Mouse (Mus musculus): ENCODE measurements at regions not wholly inside any gene's neighbourhood (a gene's known extent, or its start where the extent isn't known, plus 50 kb on each side); places are given as distances from the start of the nearest gene placed in this dataset.

GRCm38 (mm10) chr4:5098411-5098810 is 305.3 kb upstream of the Impad1 start:
- Histone ChIP-seq H3K27ac (ENCODE audit: low read depth, low read length) (no peak overlapping the region), H3K9ac (ENCODE audit: low read length) (no peak overlapping the region), H3K4me2 (no peak overlapping the region), H3K9me3 (ENCODE audit: control insufficient read depth, low read length) (no peaks in the 10 kb centered on the region), H3K4me3 (ENCODE audit: low read depth, low read length) (no peak overlapping the region), H3K4me1 (ENCODE audit: control insufficient read depth, insufficient read depth, low read length) (no peaks in the 10 kb centered on the region), H3K36me3 (ENCODE audit: control insufficient read depth, insufficient read depth, low read length) (no peaks in the 10 kb centered on the region), H3K27me3 (ENCODE audit: control insufficient read depth, insufficient read depth, low read length) (no peaks in the 10 kb centered on the region)
- ATAC-seq (ENCODE audit: low FRiP score), result no peak
- DNase-seq (ENCODE audit: low spot score, missing footprints), result no peak
- WGBS, result 85% methylated on average over 3 of the region's 3 CpGs

- Histone ChIP-seq H3K9me3 (ENCODE audit: control insufficient read depth, low read length) (no peaks in the 10 kb centered on the region), H3K27me3 (ENCODE audit: control insufficient read depth, insufficient read depth, low read length) (no peaks in the 10 kb centered on the region), H3K4me3 (ENCODE audit: low read depth, low read length) (no peak overlapping the region), H3K4me2 (no peak overlapping the region), H3K4me1 (ENCODE audit: control insufficient read depth, insufficient read depth, low read length) (no peaks in the 10 kb centered on the region), H3K36me3 (ENCODE audit: control insufficient read depth, insufficient read depth, low read length) (no peaks in the 10 kb centered on the region), H3K9ac (ENCODE audit: low read length) (no peak overlapping the region), H3K27ac (ENCODE audit: low read depth, low read length) (no peak overlapping the region)
- WGBS, result 59% methylated on average over 3 of the region's 3 CpGs
- DNase-seq (ENCODE audit: low spot score, missing footprints) (no peak), ATAC-seq (ENCODE audit: low FRiP score) (no peak)
Observed at GRCm38 (mm10) chr4:5078723-5079122, 285.6 kb upstream of the Impad1 start.

- no peaks in the 10 kb centered on the region for H3K27me3 ChIP-seq (ENCODE audit: control insufficient read depth, insufficient read depth, low read length)
- H3K9ac ChIP-seq (ENCODE audit: low read length), result no peak overlapping the region
- H3K9me3 ChIP-seq (ENCODE audit: control insufficient read depth, low read length), result no peaks in the 10 kb centered on the region
- no peak for ATAC-seq (ENCODE audit: low FRiP score)
- H3K36me3 ChIP-seq (ENCODE audit: control insufficient read depth, insufficient read depth, low read length), result no peaks in the 10 kb centered on the region
- H3K4me3 ChIP-seq (ENCODE audit: low read depth, low read length), result no peak overlapping the region
- 96% methylated on average over 1 of the region's 1 CpGs for WGBS
- DNase-seq (ENCODE audit: low spot score, missing footprints), result no peak
- no peak overlapping the region for H3K27ac ChIP-seq (ENCODE audit: low read depth, low read length)
- H3K4me2 ChIP-seq, result no peak overlapping the region
- no peaks in the 10 kb centered on the region for H3K4me1 ChIP-seq (ENCODE audit: control insufficient read depth, insufficient read depth, low read length)
Observed at GRCm38 (mm10) chr4:5074754-5075153, 281.6 kb upstream of the Impad1 start.

- Histone ChIP-seq H3K4me3 (ENCODE audit: low read depth, low read length) (no peak overlapping the region), H3K27me3 (ENCODE audit: control insufficient read depth, insufficient read depth, low read length) (no peaks in the 10 kb centered on the region), H3K4me1 (ENCODE audit: control insufficient read depth, insufficient read depth, low read length) (no peaks in the 10 kb centered on the region), H3K27ac (ENCODE audit: low read depth, low read length) (no peak overlapping the region), H3K9me3 (ENCODE audit: control insufficient read depth, low read length) (no peaks in the 10 kb centered on the region), H3K4me2 (no peak overlapping the region), H3K9ac (ENCODE audit: low read length) (no peak overlapping the region), H3K36me3 (ENCODE audit: control insufficient read depth, insufficient read depth, low read length) (no peaks in the 10 kb centered on the region)
- DNase-seq (ENCODE audit: low spot score, missing footprints), result no peak
- WGBS, result 92% methylated on average over 4 of the region's 4 CpGs
- no peak for ATAC-seq (ENCODE audit: low FRiP score)
Observed at GRCm38 (mm10) chr4:5071243-5071642, 278.1 kb upstream of the Impad1 start.

GRCm38 (mm10) chr4:5059290-5059955 is 266.3 kb upstream of the Impad1 start:
- Histone ChIP-seq H3K27me3 (ENCODE audit: control insufficient read depth, insufficient read depth, low read length) (no peaks in the 10 kb centered on the region), H3K27ac (ENCODE audit: low read depth, low read length) (no peak overlapping the region)
- WGBS, result 44% methylated on average over 2 of the region's 2 CpGs

GRCm38 (mm10) chr4:5029929-5030328 is 236.8 kb upstream of the Impad1 start:
- Histone ChIP-seq H3K4me1 (ENCODE audit: control insufficient read depth, insufficient read depth, low read length) (no peaks in the 10 kb centered on the region), H3K9ac (ENCODE audit: low read length) (no peak overlapping the region), H3K9me3 (ENCODE audit: control insufficient read depth, low read length) (no peaks in the 10 kb centered on the region), H3K27me3 (ENCODE audit: control insufficient read depth, insufficient read depth, low read length) (no peaks in the 10 kb centered on the region), H3K4me3 (ENCODE audit: low read depth, low read length) (no peak overlapping the region), H3K27ac (ENCODE audit: low read depth, low read length) (no peak overlapping the region), H3K4me2 (no peak overlapping the region), H3K36me3 (ENCODE audit: control insufficient read depth, insufficient read depth, low read length) (no peaks in the 10 kb centered on the region)
- 78% methylated on average over 2 of the region's 2 CpGs for WGBS
- DNase-seq (ENCODE audit: low spot score, missing footprints), result no peak
- ATAC-seq (ENCODE audit: low FRiP score), result no peak

More at GRCm38 (mm10) chr4:5059290-5059955, 266.3 kb upstream of the Impad1 start:
- no peak overlapping the region for H3K4me2 ChIP-seq
- ATAC-seq (ENCODE audit: low FRiP score), result no peak
- H3K4me1 ChIP-seq (ENCODE audit: control insufficient read depth, insufficient read depth, low read length), result no peaks in the 10 kb centered on the region
- no peak for DNase-seq (ENCODE audit: low spot score, missing footprints)
- H3K4me3 ChIP-seq (ENCODE audit: low read depth, low read length), result no peak overlapping the region
- no peak overlapping the region for H3K9ac ChIP-seq (ENCODE audit: low read length)
- no peaks in the 10 kb centered on the region for H3K9me3 ChIP-seq (ENCODE audit: control insufficient read depth, low read length)
- H3K36me3 ChIP-seq (ENCODE audit: control insufficient read depth, insufficient read depth, low read length), result no peaks in the 10 kb centered on the region

GRCm38 (mm10) chr4:4987491-4987890 is 194.3 kb upstream of the Impad1 start:
- Histone ChIP-seq H3K36me3 (ENCODE audit: control insufficient read depth, insufficient read depth, low read length) (no peaks in the 10 kb centered on the region), H3K27me3 (ENCODE audit: control insufficient read depth, insufficient read depth, low read length) (no peaks in the 10 kb centered on the region), H3K27ac (ENCODE audit: low read depth, low read length) (no peak overlapping the region), H3K9me3 (ENCODE audit: control insufficient read depth, low read length) (no peaks in the 10 kb centered on the region), H3K9ac (ENCODE audit: low read length) (no peak overlapping the region), H3K4me2 (no peak overlapping the region), H3K4me1 (ENCODE audit: control insufficient read depth, insufficient read depth, low read length) (no peaks in the 10 kb centered on the region), H3K4me3 (ENCODE audit: low read depth, low read length) (no peak overlapping the region)
- ATAC-seq (ENCODE audit: low FRiP score), result no peak
- WGBS, result 83% methylated on average over 4 of the region's 4 CpGs
- DNase-seq (ENCODE audit: low spot score, missing footprints), result no peak

- Histone ChIP-seq H3K4me3 (ENCODE audit: low read depth, low read length) (no peak overlapping the region), H3K9ac (ENCODE audit: low read length) (no peak overlapping the region), H3K9me3 (ENCODE audit: control insufficient read depth, low read length) (no peaks in the 10 kb centered on the region), H3K4me2 (no peak overlapping the region), H3K4me1 (ENCODE audit: control insufficient read depth, insufficient read depth, low read length) (no peaks in the 10 kb centered on the region), H3K27me3 (ENCODE audit: control insufficient read depth, insufficient read depth, low read length) (no peaks in the 10 kb centered on the region), H3K27ac (ENCODE audit: low read depth, low read length) (no peak overlapping the region), H3K36me3 (ENCODE audit: control insufficient read depth, insufficient read depth, low read length) (no peaks in the 10 kb centered on the region)
- DNase-seq (ENCODE audit: low spot score, missing footprints), result no peak
- WGBS, result 86% methylated on average over 1 of the region's 1 CpGs
- ATAC-seq (ENCODE audit: low FRiP score), result no peak
Observed at GRCm38 (mm10) chr4:4983474-4984194, 190.5 kb upstream of the Impad1 start.

- 88% methylated on average over 2 of the region's 2 CpGs for WGBS
- Histone ChIP-seq H3K36me3 (ENCODE audit: control insufficient read depth, insufficient read depth, low read length) (no peaks in the 10 kb centered on the region), H3K4me1 (ENCODE audit: control insufficient read depth, insufficient read depth, low read length) (no peaks in the 10 kb centered on the region), H3K4me3 (ENCODE audit: low read depth, low read length) (no peak overlapping the region), H3K9me3 (ENCODE audit: control insufficient read depth, low read length) (no peaks in the 10 kb centered on the region), H3K4me2 (no peak overlapping the region), H3K9ac (ENCODE audit: low read length) (no peak overlapping the region), H3K27ac (ENCODE audit: low read depth, low read length) (no peak overlapping the region), H3K27me3 (ENCODE audit: control insufficient read depth, insufficient read depth, low read length) (no peaks in the 10 kb centered on the region)
- ATAC-seq (ENCODE audit: low FRiP score) (no peak), DNase-seq (ENCODE audit: low spot score, missing footprints) (peak; percentile 10)
Observed at GRCm38 (mm10) chr4:4971800-4972319, 178.7 kb upstream of the Impad1 start.
